Mouse (Mus musculus) left cerebral cortex, adult 9 months (tissue): ENCODE measurements around the gene Gm20532.

Experiments
- DNase-seq, 2 experiments: peaks; one replicate each; pipeline ENCODE4 v3.0.0; 2022; ENCODE audit warnings: low spot score in 2 of 2

Gm20532 gene

GRCm38 (mm10) chr2:26643942-26644341, 57.5 kb downstream of the Gm20532 start:
- DNase-seq = no peak

DNA sequence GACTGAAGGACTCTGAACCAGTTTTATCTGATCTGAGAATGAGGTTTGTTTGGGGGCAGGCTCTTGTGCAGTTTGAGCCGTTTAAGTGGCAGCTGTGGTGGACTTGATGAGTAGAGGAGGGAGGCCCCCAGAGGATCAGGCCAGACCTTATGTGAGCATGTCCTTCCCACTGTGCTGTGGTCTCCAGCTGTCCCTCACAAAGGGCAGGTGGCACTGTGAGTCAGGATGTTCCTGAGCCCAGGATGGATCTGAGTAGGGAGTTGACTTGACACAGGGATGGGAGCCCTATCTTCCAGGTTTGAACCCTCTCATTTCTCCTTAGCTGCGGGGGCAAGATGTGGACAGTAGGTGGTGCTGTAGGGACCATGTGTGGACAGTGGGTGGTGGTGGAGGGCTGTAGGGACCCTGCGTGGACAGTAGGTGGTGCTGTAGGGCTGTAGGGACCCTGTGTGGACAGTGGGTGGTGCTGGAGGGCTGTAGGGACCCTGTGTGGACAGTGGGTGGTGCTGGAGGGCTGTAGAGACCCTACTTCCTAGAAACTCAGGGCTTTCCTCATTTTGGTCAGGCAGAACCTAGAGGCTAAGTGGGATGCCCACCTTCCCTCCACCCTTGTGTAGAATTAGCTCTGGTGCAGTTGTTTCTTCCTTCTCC, 60.3 kb downstream of the Gm20532 start:
- DNase-seq = peak in 1 of 2 experiments; percentile 78

DNA sequence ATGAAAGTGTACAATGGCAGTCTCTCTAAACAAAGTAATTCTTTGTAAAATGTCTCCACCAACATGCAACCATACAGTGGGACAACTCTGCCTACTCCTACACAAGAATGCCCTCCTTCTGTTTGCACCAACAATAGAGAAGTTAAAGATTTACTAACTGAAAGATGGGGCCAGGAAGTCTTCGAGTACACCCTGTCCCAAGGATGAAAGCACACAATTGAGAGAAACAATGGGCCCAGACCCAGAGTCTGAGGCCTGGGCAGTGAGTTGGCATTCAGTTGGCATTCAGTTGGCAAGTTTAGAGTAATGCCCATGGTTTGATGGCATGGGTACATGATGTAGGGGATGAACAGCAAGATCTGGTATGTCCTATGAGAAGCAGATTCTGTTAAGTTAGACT, 68.2 kb downstream of the Gm20532 start:
- no peak for DNase-seq

GRCm38 (mm10) chr2:26657426-26657825, 71.0 kb downstream of the Gm20532 start:
- no peak for DNase-seq

GRCm38 (mm10) chr2:26661143-26661752, 74.8 kb downstream of the Gm20532 start:
- no peak for DNase-seq

DNA sequence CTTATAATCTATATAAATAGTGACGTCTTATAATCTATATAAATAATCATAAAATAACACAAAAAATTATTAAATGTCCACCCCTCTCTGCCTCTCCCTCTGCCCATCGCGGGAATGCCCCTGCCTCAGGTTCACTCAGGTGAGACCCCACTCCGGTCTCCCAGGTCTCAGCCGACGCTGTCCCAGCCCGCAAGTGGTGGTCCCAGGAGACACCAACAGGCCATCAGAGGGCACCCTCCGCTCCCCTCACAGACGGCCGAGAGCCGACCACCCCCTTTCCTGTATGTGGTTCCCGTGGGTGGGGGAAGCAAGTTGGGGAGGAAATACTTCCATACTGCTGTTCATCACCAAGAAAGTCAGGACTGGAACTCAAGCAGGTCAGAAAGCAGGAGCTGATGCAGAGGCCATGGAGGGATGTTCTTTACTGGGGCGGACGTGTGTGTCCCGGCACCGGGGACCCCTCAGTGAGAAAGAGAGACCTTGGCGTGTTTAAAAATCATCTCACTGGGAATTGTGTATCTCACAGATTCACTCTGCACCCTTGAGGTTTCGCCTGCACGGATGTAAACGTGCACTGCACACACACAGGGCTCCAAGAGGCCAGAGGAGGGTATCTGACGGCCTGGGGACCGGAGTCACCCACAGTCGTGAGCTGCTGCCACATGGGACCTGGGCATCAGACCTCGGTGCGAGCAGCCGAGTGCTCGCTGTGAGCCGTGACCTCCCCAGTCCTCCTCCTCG, 75.5 kb downstream of the Gm20532 start:
- no peak for DNase-seq

- no peak for DNase-seq
Measured at GRCm38 (mm10) chr2:26662509-26662882, 76.1 kb downstream of the Gm20532 start.

GRCm38 (mm10) chr2:26663112-26663511, 76.7 kb downstream of the Gm20532 start:
- DNase-seq = no peak

- DNase-seq = peak in 1 of 2 experiments; percentile 14
Measured at GRCm38 (mm10) chr2:26663551-26663950, 77.1 kb downstream of the Gm20532 start.

- DNase-seq = no peak
Measured at GRCm38 (mm10) chr2:26668746-26669145, 82.3 kb downstream of the Gm20532 start.

DNA sequence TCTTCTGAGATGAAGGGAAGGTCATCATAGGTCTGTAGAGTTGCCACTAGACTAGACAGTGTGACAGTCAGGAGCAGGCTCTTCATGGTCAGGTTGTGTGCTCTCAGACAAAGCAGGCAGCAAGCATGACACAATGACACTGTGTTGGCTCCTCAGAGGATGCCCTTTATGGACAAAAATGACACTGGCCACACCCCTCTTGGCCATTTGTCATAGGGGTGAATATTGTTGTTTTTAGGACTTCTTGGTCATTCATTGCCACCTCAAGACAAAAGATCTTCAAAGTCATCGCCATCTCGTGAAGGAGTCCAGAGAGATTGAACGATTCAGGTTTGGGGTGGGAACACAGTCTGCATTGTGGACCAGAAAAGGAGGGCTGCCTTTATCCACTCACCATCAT, 84.7 kb downstream of the Gm20532 start, which contains the start of gene Lcn4:
TSS of gene Lcn4 (minus strand) at position 101 of the 400 bp plus-strand sequence.
- DNase-seq = no peak
